Mouse (Mus musculus): Measurements from ENCODE around the gene Trim47. TPM values are rescaled to one million over a fixed set of nuclear protein-coding genes. Genes with fewer than 3 reads are reported as not detected.

The Trim47 gene
- total and polyA plus RNA-seq, 2 experiments from 2014 or later = 42.8 to 89.0 TPM

DNA sequence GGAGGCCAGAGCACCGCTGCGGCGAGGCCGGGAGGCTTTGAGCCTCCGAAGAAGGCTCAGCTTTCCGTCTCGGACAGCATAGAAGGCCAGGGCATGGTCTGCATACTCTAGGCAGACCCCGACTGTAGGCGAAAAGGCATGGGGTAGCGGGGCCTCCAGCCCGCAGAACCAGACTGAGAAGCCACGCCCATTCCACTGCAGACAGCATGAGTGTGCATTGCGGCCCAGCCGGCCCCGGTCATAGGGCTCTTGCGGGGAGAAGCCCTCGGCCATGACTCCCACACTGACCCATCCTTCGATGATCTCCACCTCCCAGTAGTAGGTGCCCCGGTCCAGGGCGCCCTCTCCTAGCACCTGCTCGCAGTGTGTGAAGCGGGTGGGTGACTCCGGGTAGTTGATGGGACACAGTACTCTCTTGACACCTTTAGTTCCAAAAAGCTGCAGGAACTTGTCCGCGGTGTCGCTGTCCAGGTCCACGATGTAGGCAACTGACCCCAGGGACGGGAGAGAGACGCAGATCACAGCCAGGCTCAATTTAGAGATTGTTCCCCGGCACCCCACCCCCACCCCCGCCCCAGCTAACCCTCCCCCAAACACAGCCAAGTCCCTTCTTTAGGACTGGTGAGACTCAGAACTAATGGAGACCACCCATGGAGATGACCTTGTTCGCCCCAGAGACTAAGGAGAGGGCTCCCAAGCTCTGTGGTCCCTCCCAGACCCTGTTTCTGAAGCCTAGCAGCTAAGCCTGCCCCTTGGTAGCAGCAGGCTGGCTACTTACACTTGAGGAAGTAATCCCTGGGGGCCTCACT is 20.7 kb downstream of the Trim47 start:
- ATAC-seq (ENCODE audit: insufficient read depth, low read depth) = no peak
- WGBS = 50% methylated on average over 32 of the region's 32 CpGs
- Histone ChIP-seq H3K9me3 (replicated peaks; ENCODE audit: control insufficient read depth, low read length) (no peaks in the 10 kb centered on the region), H3K27me3 (ENCODE audit: control insufficient read depth, insufficient read depth, low read length) (no peaks in the 10 kb centered on the region), H3K36me3 (replicated peaks; ENCODE audit: control insufficient read depth, insufficient read depth, low read length) (peaks cover 14% of the 10 kb centered on the region; the same call in 1 of the 2 replicates), H3K4me2 (ENCODE audit: low read depth, low read length) (peak overlapping the region; percentile 66), H3K27ac (ENCODE audit: low read depth) (no peak overlapping the region), H3K4me3 (ENCODE audit: low read depth, low read length) (0 out of 2 replicates have a peak overlapping the region, but pooled peaks have one; percentile 89), H3K4me1 (ENCODE audit: control insufficient read depth, insufficient read depth) (peaks cover 49% of the 10 kb centered on the region), H3K9ac (replicated peaks; ENCODE audit: low read depth, low read length) (no peak overlapping the region)
- no peak for DNase-seq (ENCODE audit: low spot score)
- TF ChIP-seq EP300 (IDR thresholded peaks at IDR 0.05; ENCODE audit: low read depth) (no peak), CTCF (IDR thresholded peaks at IDR 0.05; ENCODE audit: low read depth) (no peak)

DNA sequence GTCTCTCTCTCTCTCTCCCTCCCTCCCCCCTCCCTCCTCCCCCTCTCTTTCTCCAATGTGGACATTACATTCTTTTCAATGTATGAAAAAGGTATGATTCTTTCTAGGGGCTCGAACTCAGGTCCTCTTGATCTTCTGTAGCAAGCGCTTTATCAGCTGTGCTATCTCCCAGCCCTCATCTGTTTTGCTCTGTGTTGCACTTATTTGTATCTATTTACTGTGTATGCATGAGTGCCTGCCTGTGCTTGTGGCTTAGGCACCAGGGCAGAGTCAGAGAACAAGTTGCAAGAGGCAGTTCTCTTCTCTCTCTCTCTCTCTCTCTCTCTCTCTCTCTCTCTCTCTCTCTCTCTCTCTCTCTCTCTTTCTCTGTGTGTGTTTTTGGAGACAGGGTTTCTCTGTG is 21.9 kb downstream of the Trim47 start:
- no peak for DNase-seq (ENCODE audit: low spot score)
- H3K4me1 ChIP-seq (ENCODE audit: control insufficient read depth, insufficient read depth) = peaks cover 57% of the 10 kb centered on the region
- no peak overlapping the region for H3K4me2 ChIP-seq (ENCODE audit: low read depth, low read length)
- no peak overlapping the region for H3K4me3 ChIP-seq (ENCODE audit: low read depth, low read length)
- ATAC-seq (ENCODE audit: insufficient read depth, low read depth) = no peak
- no peak overlapping the region for H3K9ac ChIP-seq (replicated peaks; ENCODE audit: low read depth, low read length)
- no peaks in the 10 kb centered on the region for H3K27me3 ChIP-seq (ENCODE audit: control insufficient read depth, insufficient read depth, low read length)
- 80% methylated on average over 2 of the region's 2 CpGs for WGBS
- no peaks in the 10 kb centered on the region for H3K9me3 ChIP-seq (replicated peaks; ENCODE audit: control insufficient read depth, low read length)
- TF ChIP-seq EP300 (IDR thresholded peaks at IDR 0.05; ENCODE audit: low read depth) (no peak), CTCF (IDR thresholded peaks at IDR 0.05; ENCODE audit: low read depth) (no peak)
- peaks cover 14% of the 10 kb centered on the region; the same call in 1 of the 2 replicates for H3K36me3 ChIP-seq (replicated peaks; ENCODE audit: control insufficient read depth, insufficient read depth, low read length)
- H3K27ac ChIP-seq (ENCODE audit: low read depth) = no peak overlapping the region

DNA sequence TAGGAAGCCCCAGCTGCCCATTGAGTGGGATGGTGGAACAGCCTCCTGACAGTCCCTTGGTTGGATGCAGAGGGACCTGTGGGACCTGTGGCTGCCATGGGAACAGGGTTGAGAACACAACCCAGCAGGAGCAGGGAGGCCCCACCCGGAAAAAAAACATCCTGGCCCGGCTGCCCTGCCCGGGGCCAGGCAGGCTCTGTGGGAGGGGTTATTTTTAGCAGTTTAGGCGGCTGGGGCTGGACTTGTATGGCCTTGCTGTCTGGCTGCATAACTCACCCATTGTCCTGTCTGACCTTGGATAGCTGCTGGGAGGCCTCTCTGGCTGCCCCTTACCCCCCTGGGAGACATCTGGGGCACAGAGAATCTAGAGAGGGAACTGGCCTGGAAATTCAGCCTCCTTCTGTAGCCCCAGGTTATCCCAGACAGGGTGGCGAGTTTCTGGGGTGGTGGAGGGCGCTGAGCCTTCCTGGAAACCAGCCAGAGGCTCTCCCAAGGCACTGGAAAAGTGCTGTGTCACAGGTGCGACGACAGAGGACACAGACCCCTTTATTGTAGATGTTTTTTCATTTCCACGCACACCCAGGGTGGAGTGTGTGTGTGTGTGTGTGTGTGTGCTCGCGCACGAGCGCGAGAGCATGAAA is 22.9 kb downstream of the Trim47 start:
- ATAC-seq (ENCODE audit: insufficient read depth, low read depth) = peak; percentile 72
- H3K27me3 ChIP-seq (ENCODE audit: control insufficient read depth, insufficient read depth, low read length) = no peaks in the 10 kb centered on the region
- DNase-seq (ENCODE audit: low spot score) = peak; percentile 94
- peaks cover 65% of the 10 kb centered on the region for H3K4me1 ChIP-seq (ENCODE audit: control insufficient read depth, insufficient read depth)
- H3K27ac ChIP-seq (ENCODE audit: low read depth) = peak overlapping the region; percentile 88
- 0 out of 2 replicates have a peak overlapping the region, but pooled peaks have one; percentile 5 for H3K9ac ChIP-seq (replicated peaks; ENCODE audit: low read depth, low read length)
- TF ChIP-seq EP300 (IDR thresholded peaks at IDR 0.05; ENCODE audit: low read depth) = peak; percentile 76
- no peak for TF ChIP-seq CTCF (IDR thresholded peaks at IDR 0.05; ENCODE audit: low read depth)
- H3K36me3 ChIP-seq (replicated peaks; ENCODE audit: control insufficient read depth, insufficient read depth, low read length) = peaks cover 14% of the 10 kb centered on the region; the same call in 1 of the 2 replicates
- WGBS = 17% methylated on average over 14 of the region's 14 CpGs
- H3K9me3 ChIP-seq (replicated peaks; ENCODE audit: control insufficient read depth, low read length) = no peaks in the 10 kb centered on the region
- H3K4me3 ChIP-seq (ENCODE audit: low read depth, low read length) = no peak overlapping the region
- peak overlapping the region; percentile 32 for H3K4me2 ChIP-seq (ENCODE audit: low read depth, low read length)

DNA sequence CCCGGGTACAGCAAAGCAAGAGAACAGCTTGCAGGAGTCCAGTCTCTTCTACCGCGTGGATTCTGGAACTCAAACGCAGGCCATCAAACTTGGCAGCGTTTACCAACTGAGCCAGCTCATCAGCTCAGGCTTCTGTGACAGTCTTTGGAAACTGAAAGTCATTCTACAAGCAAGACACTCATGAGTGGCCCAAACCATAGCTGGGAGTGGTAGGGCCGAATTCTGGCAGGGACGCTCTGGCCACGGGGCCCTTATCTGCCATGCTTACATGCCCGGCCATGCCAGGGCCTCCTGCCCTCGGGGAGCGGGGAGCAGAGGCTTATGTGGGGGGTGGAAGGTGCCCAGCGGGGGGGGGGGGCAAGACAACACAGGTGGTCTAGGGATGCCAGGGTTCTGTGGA is 23.4 kb downstream of the Trim47 start:
- DNase-seq (ENCODE audit: low spot score) (peak; percentile 62), ATAC-seq (ENCODE audit: insufficient read depth, low read depth) (no peak)
- WGBS = 21% methylated on average over 12 of the region's 12 CpGs
- Histone ChIP-seq H3K27me3 (ENCODE audit: control insufficient read depth, insufficient read depth, low read length) (no peaks in the 10 kb centered on the region), H3K4me1 (ENCODE audit: control insufficient read depth, insufficient read depth) (peaks cover 69% of the 10 kb centered on the region), H3K36me3 (replicated peaks; ENCODE audit: control insufficient read depth, insufficient read depth, low read length) (peaks cover 14% of the 10 kb centered on the region; the same call in 1 of the 2 replicates), H3K27ac (ENCODE audit: low read depth) (peak overlapping the region; percentile 88), H3K9ac (replicated peaks; ENCODE audit: low read depth, low read length) (no peak overlapping the region), H3K9me3 (replicated peaks; ENCODE audit: control insufficient read depth, low read length) (no peaks in the 10 kb centered on the region), H3K4me3 (ENCODE audit: low read depth, low read length) (no peak overlapping the region), H3K4me2 (ENCODE audit: low read depth, low read length) (peak overlapping the region; percentile 32; the same call in 1 of the 2 replicates)
- TF ChIP-seq EP300 (IDR thresholded peaks at IDR 0.05; ENCODE audit: low read depth) = no peak
- no peak for TF ChIP-seq CTCF (IDR thresholded peaks at IDR 0.05; ENCODE audit: low read depth)

DNA sequence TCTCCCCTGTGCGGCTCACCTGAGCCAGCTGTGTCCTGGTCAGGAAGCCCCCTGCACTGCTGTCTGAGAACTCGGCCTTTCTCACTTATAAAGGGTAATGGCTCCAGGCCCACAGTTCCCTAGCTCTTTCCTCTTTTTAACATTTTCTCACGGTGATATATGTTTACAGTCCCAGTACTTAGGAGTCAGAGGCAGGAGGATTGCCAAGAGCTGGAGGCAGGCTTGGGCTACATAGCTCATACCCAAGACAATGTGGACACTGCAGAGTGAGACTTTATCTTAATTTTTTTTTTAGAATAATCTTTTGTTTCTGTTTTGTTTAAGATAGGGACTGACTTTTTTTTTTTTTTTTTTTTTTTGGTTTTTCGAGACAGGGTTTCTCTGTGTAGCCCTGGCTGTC is 24.5 kb downstream of the Trim47 start:
- ATAC-seq (ENCODE audit: insufficient read depth, low read depth) = no peak
- TF ChIP-seq EP300 (IDR thresholded peaks at IDR 0.05; ENCODE audit: low read depth) (no peak), CTCF (IDR thresholded peaks at IDR 0.05; ENCODE audit: low read depth) (no peak)
- no peak overlapping the region; the same call in 1 of the 2 replicates for H3K4me2 ChIP-seq (ENCODE audit: low read depth, low read length)
- H3K36me3 ChIP-seq (replicated peaks; ENCODE audit: control insufficient read depth, insufficient read depth, low read length) = peaks cover 14% of the 10 kb centered on the region; the same call in 1 of the 2 replicates
- peak overlapping the region; percentile 88 for H3K27ac ChIP-seq (ENCODE audit: low read depth)
- H3K9ac ChIP-seq (replicated peaks; ENCODE audit: low read depth, low read length) = peak overlapping the region; percentile 22; the same call in 1 of the 2 replicates
- no peaks in the 10 kb centered on the region for H3K9me3 ChIP-seq (replicated peaks; ENCODE audit: control insufficient read depth, low read length)
- WGBS = 52% methylated on average over 3 of the region's 4 CpGs
- DNase-seq (ENCODE audit: low spot score) = no peak
- no peaks in the 10 kb centered on the region for H3K27me3 ChIP-seq (ENCODE audit: control insufficient read depth, insufficient read depth, low read length)
- no peak overlapping the region for H3K4me3 ChIP-seq (ENCODE audit: low read depth, low read length)
- H3K4me1 ChIP-seq (ENCODE audit: control insufficient read depth, insufficient read depth) = peaks cover 59% of the 10 kb centered on the region

Data from heart, postnatal 0 days (tissue).